Mouse (Mus musculus) activated CD4-positive, CD25-positive, alpha-beta regulatory T cell (primary cell): ENCODE measurements around the gene Tmem190. TPM values are rescaled to one million over a fixed set of nuclear protein-coding genes. Genes with fewer than 3 reads are reported as not detected.

Source experiments
- polyA plus RNA-seq, 2 experiments: library from polyadenylated mRNA; unstranded; fragments of 100-300 nt; shearing (Covaris generic); gene quantifications; one replicate each; pipeline ENCODE4 v1.2.1; 2017

Tmem190 gene
- polyA plus RNA-seq = not detected

DNA sequence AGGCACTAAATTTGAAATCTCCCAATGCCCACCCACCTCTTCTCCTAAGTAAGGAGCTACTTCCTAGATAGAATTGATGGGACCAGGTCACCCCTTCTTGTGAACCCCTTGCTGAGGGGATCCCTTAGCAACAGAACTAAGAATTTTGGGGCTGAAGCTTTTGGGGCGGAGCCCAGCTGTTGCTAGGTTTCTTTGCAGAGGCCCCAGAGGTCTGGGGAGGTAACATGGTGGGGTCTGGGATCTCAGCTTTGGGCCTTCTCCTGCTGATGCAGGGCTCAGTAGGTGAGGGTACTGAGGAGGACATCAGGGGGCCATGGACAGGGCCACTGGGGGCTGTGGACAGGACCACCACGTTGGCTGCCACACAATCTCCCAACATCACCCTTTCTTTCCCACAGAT is at the start of gene Tmem190, which contains the start of gene Il11:
TSS of gene Tmem190 (plus strand) at position 179 of the 400 bp plus-strand sequence.
TSS of gene Il11 (minus strand) at position 101 of the 400 bp plus-strand sequence.

DNA sequence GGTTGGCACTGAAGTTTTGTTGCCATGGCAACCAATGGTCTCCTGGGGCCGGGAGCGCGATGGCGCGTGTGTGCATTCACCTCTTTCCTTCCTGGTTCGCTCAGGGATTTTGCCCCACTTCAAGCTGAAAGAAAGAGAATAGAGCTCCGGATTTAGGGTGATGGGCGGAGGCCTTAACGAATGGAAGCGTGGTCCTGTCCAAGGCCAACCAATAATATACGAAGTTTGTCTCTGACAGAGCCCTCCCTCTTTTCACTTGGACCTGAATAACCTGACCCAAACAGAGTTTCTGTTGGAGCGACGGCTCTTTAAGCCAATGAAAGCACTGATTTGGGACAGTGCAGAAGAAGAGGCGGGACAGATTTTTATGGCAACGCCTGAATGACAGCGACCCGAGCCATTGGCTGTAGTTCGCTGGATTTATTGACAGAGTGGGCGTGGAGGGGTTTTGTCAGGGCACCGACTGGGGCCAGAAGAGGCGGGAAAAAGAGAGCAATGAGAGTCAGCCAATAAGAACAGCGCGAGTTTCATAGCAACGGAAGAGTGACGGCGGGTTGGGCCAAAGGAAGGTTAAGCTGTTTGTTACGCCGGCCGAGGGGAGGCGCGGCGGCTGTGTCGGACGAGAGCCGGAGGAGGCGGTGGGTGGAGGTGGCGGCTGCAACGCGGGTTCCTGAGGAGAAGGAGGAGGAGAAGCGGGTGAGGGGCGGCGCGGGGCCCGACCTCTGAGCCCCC is 43.0 kb upstream of the Tmem190 start, which contains the start of gene Kmt5c:
TSS of gene Kmt5c (plus strand) at position 572 of the 732 bp plus-strand sequence.

DNA sequence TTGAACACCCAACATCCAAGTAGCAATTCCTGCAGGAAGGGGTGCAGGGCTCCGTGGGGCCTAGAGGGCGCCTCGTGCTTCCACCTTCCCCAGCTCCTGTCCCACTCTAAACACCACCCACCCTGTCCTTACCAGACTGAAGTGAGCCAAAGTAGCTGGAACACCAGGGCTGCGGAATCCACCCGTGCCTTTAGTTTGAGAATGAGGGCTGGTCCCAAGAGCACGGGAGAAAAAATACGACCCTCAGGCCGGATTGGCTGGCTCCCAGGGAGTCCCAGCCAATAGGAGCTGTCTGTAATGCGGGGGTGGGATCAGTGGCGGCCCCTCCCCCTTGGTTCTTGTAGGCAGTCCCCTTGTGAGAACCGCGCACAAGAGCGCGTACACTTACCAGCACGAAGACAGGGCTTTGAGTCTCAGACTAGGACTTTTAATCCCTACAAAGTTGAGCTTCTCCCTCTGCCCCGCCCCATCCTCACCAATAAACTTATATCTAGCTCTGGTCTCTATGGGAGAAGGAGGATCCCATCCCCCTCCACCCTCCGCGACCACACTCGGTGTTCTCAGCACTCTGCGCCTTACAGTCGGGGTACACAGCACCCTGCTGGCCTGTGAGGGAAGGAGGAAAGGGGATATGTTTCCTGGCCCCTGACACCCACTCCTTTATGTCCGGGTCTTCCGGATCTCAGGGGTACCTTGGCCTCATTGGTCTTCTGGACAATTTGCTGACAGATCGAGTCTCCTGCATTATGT is 29.7 kb upstream of the Tmem190 start, which contains the start of gene Cox6b2:
TSS of gene Cox6b2 (minus strand) at position 274 of the 750 bp plus-strand sequence.

DNA sequence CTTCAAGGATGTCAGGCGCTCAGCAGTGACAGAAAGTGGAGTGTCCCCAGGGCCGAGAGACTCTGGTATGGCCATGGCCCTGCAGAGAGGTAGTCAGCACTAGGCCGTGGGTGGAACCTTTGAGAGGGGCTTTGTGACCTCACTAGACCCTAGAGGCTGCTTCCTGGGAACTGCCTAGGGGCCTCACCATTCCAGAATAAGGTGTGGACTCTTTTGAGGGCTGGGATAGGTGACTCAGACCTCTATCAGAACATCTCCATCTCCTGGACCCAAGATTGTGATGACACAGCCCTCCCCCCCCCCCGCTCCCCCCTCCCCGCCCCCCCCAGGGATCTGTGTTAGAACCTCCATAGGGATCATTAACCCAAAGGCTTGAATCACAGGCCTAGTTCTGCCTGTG is 11.5 kb upstream of the Tmem190 start, which contains the start of gene Fam71e2:
TSS of gene Fam71e2 (minus strand) at position 101 of the 400 bp plus-strand sequence.

DNA sequence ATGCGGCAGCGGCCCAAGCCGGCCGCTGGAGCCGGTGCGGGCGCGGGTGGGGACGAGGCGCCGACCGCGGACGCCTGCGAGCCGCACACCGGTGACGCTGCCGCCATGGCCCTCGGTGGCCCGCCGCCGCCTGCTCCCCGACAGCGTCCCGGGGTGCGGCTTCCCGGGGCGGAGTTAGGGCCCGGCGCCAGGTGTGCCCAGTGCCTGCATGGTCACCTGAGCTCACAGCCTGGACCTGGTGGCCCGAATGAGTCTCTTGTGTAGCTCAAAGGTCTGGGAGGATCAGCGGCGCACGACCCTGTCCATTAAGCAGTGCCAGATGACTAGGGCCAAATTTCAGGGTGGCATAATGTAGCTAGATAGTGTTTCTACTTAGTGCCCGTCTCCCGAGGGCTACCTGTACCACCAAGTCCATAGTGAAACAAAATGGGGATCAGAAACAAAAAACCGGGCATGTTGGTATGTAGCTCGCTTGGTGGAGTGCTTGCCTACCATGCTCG is 6.7 kb downstream of the Tmem190 start, which contains the start of gene Tmem238:
TSS of gene Tmem238 (minus strand) at position 221 of the 500 bp plus-strand sequence.

DNA sequence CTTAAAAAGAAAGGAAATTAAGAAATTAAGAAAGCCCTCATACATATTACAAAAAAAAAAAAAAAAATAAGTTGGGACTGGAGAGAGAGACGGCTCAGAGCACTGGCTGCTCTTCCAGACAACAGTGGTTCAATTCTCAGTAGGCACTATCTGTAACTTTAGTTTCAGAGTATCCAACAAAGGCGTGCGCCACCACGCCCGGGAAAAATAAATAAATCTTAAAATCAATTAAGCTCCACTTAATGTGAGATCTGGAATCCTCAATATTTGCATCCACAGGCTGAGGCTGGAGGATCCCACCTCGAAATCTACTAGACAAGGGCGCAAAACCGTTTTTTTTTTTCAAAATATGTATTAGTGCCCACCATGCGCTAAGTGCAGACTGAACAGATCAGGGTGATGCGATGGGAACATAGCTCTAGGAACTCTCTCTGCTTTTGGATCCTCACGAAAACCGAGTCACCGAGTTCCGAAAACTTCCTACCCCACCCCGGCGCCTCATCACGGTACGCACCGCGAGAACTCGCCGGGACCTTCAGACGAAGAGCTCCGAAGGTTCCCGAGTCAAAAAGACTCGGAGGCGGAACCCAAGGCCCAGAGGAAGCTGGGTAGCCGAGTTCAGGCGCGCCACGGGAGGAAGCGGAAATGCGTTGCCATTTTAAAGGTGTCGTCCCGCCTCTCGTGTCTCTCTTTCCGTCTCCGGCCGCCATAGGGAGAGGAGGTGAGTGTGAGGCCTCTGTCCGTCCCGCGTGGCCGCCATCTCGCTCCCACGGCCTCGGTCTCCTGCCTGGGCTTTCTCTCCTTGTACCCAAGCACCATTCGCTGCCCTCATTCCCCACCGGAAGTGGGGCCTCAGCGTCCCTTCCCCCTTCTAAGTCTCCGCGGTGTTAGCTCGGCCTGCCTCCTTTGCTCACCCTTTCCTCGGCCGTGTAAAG is 9.8 kb downstream of the Tmem190 start, which contains the start of gene Rpl28:
TSS of gene Rpl28 (plus strand) at position 597 of the 935 bp plus-strand sequence.

DNA sequence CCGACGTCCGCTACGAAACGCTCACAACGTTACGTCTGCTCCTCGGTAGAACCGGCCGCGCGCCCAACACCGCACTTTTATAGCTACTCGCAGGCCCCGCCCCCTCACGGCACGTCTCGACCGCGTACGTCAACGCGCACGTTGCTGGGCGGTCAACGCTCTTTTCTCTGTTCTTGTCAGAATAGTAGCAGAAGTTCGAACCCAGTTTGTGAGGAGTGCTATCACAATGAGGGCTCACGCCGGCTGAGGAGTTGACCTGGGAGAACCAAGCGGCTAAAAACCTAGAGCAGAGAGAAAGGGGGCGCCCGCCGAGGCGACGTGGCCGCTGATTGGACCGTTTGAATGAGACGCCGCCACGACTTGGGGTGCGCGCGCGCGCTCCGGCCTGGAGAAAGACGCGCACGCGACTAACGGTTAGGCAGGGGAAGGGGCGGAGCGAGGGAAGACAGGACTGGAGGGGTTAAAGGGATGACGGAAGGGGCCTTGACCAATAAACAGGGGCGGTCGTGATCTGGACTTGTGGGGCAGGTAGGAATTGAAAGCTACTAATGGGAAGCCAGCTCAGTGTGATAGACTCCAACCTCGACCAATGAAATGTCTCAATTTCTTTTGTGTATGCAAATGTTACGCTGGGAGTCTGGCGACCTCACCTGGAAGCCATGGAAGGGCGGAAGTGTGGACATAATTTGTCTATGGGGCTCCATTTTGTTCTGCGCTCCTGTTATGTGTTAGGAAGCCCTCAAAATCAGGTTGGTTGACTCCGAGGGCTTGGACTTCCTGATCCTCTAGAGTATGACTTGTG is 29.8 kb downstream of the Tmem190 start, which contains the start of gene Ube2s:
TSS of gene Ube2s (minus strand) at position 288 of the 802 bp plus-strand sequence.

Other genes with a start within 250 kb of the Tmem190 start
- not detected for gene Syt5, start 235.4 kb upstream of the Tmem190 start, polyA plus RNA-seq
- gene Ptprh, start 178.9 kb upstream of the Tmem190 start, polyA plus RNA-seq = not detected
- 10 to 100 TPM; 11.0 to 15.2 TPM for gene Tmem86b, start 151.5 kb upstream of the Tmem190 start, polyA plus RNA-seq
- 100 to 1,000 TPM; 185 to 259 TPM for gene Ppp6r1, start 123.9 kb upstream of the Tmem190 start, polyA plus RNA-seq
- 10 to 100 TPM; 53.0 to 59.9 TPM for gene Hspbp1, start 97.9 kb upstream of the Tmem190 start, polyA plus RNA-seq
- under 1 TPM in 1 of 2 experiments, not detected in 1; 0.61 TPM for gene Brsk1, start 92.3 kb upstream of the Tmem190 start, polyA plus RNA-seq
- under 1 TPM in 1 of 2 experiments, not detected in 1; 0.25 TPM for gene Tmem150b, start 57.7 kb upstream of the Tmem190 start, polyA plus RNA-seq
- gene Kmt5c, start 42.8 kb upstream of the Tmem190 start, polyA plus RNA-seq = 10 to 100 TPM; 26.0 to 45.1 TPM
- gene Cox6b2, start 29.8 kb upstream of the Tmem190 start, polyA plus RNA-seq = 1 to 10 TPM; 3.0 to 9.5 TPM
- not detected for gene Fam71e2, start 11.6 kb upstream of the Tmem190 start, polyA plus RNA-seq
- under 1 TPM; 0.16 to 0.20 TPM for gene Il11, start 78 bp upstream of the Tmem190 start, polyA plus RNA-seq
- gene Tmem238, start 6.7 kb downstream of the Tmem190 start, polyA plus RNA-seq = 1 to 10 TPM; 5.5 to 8.8 TPM
- 100 to 1,000 TPM; 316 to 505 TPM for gene Rpl28, start 9.9 kb downstream of the Tmem190 start, polyA plus RNA-seq
- 100 to 1,000 TPM; 126 to 185 TPM for gene Ube2s, start 29.7 kb downstream of the Tmem190 start, polyA plus RNA-seq
- not detected for gene Shisa7, start 61.8 kb downstream of the Tmem190 start, polyA plus RNA-seq
- gene Isoc2b, start 87.3 kb downstream of the Tmem190 start, polyA plus RNA-seq = 10 to 100 TPM; 46.9 to 52.2 TPM
- under 1 TPM; 0.37 to 0.84 TPM for gene Isoc2a, start 94.2 kb downstream of the Tmem190 start, polyA plus RNA-seq
- gene Gm36210, start 123.6 kb downstream of the Tmem190 start, polyA plus RNA-seq = under 1 TPM in 1 of 2 experiments, not detected in 1; 0.32 TPM
- gene Zfp628, start 132.3 kb downstream of the Tmem190 start, polyA plus RNA-seq = 1 to 10 TPM; 2.2 to 3.1 TPM
- gene Nat14, start 139.1 kb downstream of the Tmem190 start, polyA plus RNA-seq = under 1 TPM; 0.49 to 0.79 TPM
- not detected for gene Ssc5d, start 142.8 kb downstream of the Tmem190 start, polyA plus RNA-seq
- not detected for gene Sbk2, start 181.5 kb downstream of the Tmem190 start, polyA plus RNA-seq
- gene Sbk3, start 188.2 kb downstream of the Tmem190 start, polyA plus RNA-seq = under 1 TPM in 1 of 2 experiments, not detected in 1; 0.05 TPM
- gene Zfp579, start 213.2 kb downstream of the Tmem190 start, polyA plus RNA-seq = 10 to 100 TPM; 17.7 to 19.5 TPM
- gene Zfp524, start 231.5 kb downstream of the Tmem190 start, polyA plus RNA-seq = 10 to 100 TPM; 31.1 to 33.7 TPM
- gene Fiz1, start 231.8 kb downstream of the Tmem190 start, polyA plus RNA-seq = 10 to 100 TPM; 33.4 to 36.2 TPM
- gene Gm44973, start 232.6 kb downstream of the Tmem190 start, polyA plus RNA-seq = 10 to 100 TPM in 1 of 2 experiments, 1 to 10 TPM in 1; 6.4 to 29.3 TPM
- 10 to 100 TPM; 10.4 to 11.4 TPM for gene Zfp865, start 237.4 kb downstream of the Tmem190 start, polyA plus RNA-seq
- gene Ccdc106, start 237.6 kb downstream of the Tmem190 start, polyA plus RNA-seq = under 1 TPM; 0.18 to 0.86 TPM